Mouse (Mus musculus): ENCODE data around the gene Ccdc157.
"Not testable (repeated sequence)": the region's sequence is repeated elsewhere in the genome, so short reads cannot be mapped to it uniquely, and the experiment has no call there.

Ccdc157 gene

GRCm38 (mm10) chr11:4159808-4160708 lies at the start of gene Ccdc157, which contains the start of gene Sf3a1:
TSS of gene Ccdc157 (minus strand) at chr11:4160293.
TSS of gene Sf3a1 (plus strand) at chr11:4160350.
- DNase-seq: peak; percentile 92

DNA sequence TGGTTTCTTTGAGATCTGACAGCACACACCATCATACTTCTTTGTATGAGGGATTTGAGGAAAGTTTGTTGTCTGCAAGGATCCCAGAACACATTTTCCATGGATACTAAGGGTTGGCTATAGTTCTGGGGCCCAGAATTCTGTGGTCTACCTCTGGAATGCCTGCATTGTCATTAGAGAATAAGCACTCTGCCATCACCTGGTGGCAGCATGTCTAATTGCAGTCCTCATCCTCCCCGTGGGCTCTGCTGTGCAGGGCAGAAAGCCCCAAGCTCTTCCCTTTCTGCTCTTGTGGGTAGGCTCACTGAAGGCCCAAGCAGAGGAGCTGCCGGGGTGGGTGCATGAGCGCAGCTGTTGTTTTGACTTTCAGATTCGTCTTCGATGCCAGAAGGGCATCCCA lies 49.5 kb upstream of the Ccdc157 start:
- DNase-seq: no peak

GRCm38 (mm10) chr11:4207655-4208054 lies 47.6 kb upstream of the Ccdc157 start:
- no peak for DNase-seq

DNA sequence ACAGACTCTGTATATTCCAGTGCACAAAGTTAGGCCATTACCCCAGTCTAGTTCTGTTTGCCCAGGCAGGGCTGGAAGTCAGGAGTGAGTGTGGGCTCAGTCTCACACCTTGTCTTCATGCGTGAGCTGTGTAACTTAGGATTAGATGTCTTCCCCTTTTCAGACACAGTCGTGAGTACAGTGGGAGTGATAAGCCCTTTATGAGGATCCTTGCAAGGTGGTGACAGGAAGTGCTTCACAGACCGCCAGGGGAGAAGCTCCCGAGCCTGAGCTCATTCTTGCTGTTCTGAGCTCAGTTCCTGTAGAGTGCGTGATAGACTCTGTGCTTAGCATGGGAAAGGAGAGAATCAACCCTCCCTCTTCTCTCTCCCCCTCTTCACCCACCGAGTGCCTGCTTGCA lies 46.5 kb upstream of the Ccdc157 start:
- DNase-seq: no peak

- DNase-seq: no peak
These were observed 45.9 kb upstream of the Ccdc157 start for GRCm38 (mm10) chr11:4205951-4206350.

GRCm38 (mm10) chr11:4205097-4205655 lies 45.1 kb upstream of the Ccdc157 start:
- DNase-seq: no peak

- DNase-seq: no peak
These were observed 43.6 kb upstream of the Ccdc157 start for GRCm38 (mm10) chr11:4203705-4204074.

- no peak for DNase-seq
These were observed 43.1 kb upstream of the Ccdc157 start for GRCm38 (mm10) chr11:4202995-4203704.

- no peak for DNase-seq
These were observed 42.0 kb upstream of the Ccdc157 start for GRCm38 (mm10) chr11:4201981-4202700.

DNA sequence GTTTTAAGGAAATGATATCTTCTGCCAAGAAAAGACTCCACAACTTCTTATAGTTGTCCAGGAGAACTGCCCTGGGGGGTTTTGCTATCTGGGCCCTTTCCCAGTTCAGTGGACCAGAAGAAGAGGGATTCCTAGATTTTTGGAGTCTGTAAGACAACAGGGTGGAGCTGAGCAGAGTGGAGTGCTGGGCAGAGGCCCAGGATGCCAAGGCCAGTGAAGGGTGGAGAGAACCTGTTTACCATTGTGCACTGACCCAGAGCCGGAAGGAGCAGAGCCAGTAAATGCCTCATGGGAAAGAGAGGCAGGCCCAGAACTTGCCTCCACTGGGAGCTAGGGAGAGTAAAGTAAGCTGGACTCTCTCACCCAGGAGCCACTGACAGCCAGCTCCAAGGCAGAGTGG lies 37.6 kb upstream of the Ccdc157 start:
- DNase-seq: no peak

DNA sequence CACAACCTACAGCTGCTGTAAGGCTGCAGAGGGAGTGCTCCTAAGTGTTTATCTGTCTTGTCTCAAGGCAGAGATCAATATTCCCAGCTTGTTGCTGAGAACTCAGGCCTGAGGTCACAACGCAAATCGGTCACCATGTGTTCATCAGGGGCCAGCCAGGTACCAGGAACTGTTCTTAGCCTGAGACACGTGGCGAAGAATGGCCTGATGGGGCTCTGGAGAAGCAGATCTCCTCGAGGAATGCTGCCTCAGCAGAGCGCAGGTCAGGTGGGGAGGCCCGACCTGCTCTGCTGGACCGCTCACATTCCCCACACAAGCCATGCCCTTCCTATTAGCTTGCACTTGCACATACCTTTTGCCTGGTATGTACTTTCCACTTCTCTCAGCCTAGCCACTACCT lies 36.5 kb upstream of the Ccdc157 start:
- no peak for DNase-seq

DNA sequence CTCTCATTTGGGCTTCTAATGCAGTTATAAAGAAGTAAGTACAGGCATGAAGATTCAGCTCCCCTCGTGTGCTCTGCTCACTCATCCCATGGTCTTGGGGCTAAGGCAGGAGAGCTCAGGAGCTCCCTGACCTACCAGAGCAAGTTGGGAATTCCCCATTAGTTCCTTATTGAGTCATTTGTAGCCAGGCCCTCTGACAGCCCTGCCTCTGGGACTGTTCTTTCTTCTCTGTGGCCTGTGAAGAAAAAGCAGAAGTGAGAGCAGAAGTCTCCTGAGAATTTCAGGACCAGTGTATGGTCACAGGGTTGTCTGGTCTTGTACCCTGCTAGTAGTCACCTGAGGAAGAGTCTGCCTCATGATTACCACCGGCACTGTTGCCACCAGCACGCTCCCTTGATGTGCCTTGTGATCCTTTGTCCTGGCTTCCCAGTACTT lies 35.5 kb upstream of the Ccdc157 start:
- DNase-seq: no peak

GRCm38 (mm10) chr11:4193420-4193819 lies 33.3 kb upstream of the Ccdc157 start:
- no peak for DNase-seq

DNA sequence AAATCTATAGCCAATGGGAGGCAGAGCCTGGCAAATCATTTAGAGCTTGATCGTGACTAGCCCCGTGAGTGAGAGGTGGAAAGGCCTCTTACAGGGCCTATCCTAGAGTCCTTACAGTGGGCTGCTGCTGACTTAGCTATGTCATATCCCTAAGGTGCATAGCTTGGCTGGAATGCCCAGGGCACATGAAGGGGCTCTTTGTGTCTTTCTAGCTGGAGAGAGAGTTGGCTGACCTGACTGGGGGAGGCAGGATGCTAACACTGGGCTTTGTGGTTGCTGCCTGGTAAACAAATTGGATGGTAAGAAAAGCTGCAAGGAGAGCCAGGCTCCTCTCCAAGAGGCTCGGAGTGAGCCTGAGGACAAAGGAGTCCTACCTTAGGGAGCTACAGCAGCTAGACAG lies 32.7 kb upstream of the Ccdc157 start:
- DNase-seq: no peak

DNA sequence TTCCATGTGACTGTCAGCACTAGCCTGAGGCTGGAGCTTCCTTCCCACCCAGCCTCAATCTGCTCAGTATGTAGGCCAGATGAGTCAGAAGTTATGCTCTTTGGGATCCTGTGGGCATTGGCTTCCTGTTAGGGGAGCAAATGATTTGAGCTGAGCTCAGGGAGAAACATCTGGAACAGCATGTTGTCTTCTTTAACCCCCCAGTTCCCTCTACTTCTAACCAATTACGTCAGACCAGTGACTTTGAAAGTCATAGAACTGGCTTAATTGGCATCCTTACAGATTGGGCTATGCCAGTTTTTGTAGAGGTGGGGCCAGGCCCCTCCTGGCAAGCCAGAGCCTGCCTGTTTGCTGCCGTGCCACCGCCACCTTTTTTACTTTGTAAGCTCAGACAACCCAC lies 30.6 kb upstream of the Ccdc157 start:
- no peak for DNase-seq

- DNase-seq: no peak
These were observed 29.1 kb upstream of the Ccdc157 start for GRCm38 (mm10) chr11:4189182-4189581.

GRCm38 (mm10) chr11:4187318-4187700 lies 27.2 kb upstream of the Ccdc157 start:
- DNase-seq: peak; percentile 47

GRCm38 (mm10) chr11:4186486-4187317 lies 26.6 kb upstream of the Ccdc157 start, which contains the start of gene Tbc1d10a:
TSS of gene Tbc1d10a (plus strand) at chr11:4186789.
- peak; percentile 98 for DNase-seq

DNA sequence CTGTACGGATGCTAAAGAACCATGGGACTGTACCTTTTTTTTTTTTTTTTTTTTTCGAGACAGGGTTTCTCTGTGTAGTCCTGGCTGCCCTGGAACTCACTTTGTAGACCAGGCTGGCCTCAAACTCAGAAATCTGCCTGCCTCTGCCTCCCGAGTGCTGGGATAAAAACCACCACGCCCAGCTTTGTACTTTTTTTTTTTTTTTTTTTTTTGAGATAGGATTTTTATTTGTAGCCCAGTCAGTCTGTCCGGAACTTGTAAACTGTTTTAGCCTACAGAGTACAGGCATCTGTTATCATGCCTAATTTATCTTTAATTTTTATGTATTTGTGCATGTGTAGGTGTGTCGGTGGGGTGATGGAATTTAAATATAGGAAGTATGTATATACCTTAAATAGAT lies 25.4 kb upstream of the Ccdc157 start:
- not testable (repeated sequence) for DNase-seq

GRCm38 (mm10) chr11:4184251-4184952 lies 24.3 kb upstream of the Ccdc157 start:
- DNase-seq: no peak

GRCm38 (mm10) chr11:4183511-4183910 lies 23.4 kb upstream of the Ccdc157 start:
- no peak for DNase-seq

Measured in cerebellum, adult 9-10 months (tissue).